Mouse (Mus musculus): ENCODE results near the gene Alkbh3. TPM values are rescaled to one million over a fixed set of nuclear protein-coding genes. Genes with fewer than 3 reads are reported as not detected.

Alkbh3 gene
- polyA plus RNA-seq, 1 experiment from 2014 or later = 64.5 TPM

DNA sequence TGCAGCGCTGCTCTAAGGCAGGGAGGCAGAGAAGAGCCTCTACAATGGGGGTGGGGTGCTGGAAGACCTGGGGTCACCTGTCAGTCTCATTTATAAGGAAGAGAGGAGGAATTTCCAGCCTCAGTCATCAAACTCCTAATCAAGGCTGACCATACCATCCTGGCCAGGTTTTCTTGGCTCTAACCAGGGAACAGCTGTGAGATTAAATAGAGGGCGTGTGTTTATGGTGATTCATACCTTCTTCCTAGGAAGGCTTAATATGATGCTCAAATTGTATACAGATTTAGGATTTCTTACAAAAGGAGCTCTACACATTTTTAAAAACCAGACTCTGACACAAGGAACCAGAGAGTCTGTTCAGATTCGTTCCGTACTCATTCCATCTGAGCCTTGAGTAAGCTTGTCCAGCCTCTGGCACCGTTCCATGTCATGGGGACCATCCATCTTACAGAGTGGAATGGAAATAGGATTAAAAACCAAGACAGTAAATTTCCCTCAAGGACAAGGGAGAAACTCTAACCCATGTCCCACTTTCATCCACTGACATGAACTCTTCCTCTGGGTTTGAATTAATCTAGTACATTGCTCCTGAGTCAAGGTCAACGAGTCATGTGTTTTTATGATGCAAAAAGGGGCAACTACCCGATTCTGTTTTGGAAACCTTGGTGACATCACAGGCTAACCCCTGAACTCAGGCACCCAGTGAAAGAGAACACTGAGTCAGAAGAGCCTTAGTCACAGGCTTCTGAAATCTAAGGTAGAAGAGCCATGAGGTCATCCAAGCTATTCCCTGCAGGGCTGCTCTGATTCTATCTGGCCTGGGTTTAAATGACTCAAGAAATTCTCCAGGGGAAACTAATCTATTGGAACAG, 31.1 kb downstream of the Alkbh3 start:
- H3K4me1 ChIP-seq (ENCODE audit: control insufficient read depth, insufficient read depth, low read length) = peaks cover 17% of the 10 kb centered on the region
- no peak overlapping the region for H3K9ac ChIP-seq (ENCODE audit: low read depth, low read length)
- 80% methylated on average over 7 of the region's 7 CpGs for WGBS
- H3K27me3 ChIP-seq (ENCODE audit: control insufficient read depth, insufficient read depth, low read length) = no peaks in the 10 kb centered on the region
- H3K36me3 ChIP-seq (ENCODE audit: control insufficient read depth, insufficient read depth, low read length) = peaks cover 29% of the 10 kb centered on the region
- H3K9me3 ChIP-seq (ENCODE audit: control insufficient read depth, low read length) = no peaks in the 10 kb centered on the region
- H3K4me3 ChIP-seq (ENCODE audit: low read length) = no peak overlapping the region
- H3K27ac ChIP-seq (ENCODE audit: low read depth, low read length) = no peak overlapping the region
- H3K4me2 ChIP-seq (replicated peaks; ENCODE audit: low read depth, low read length) = no peak overlapping the region
- ATAC-seq (ENCODE audit: low FRiP score, low TSS enrichment) = no peak

- H3K27ac ChIP-seq (ENCODE audit: low read depth, low read length) = peak overlapping the region; percentile 7; the same call in 1 of the 2 replicates
- peak overlapping the region; percentile 85 for H3K4me2 ChIP-seq (replicated peaks; ENCODE audit: low read depth, low read length)
- no peaks in the 10 kb centered on the region for H3K9me3 ChIP-seq (ENCODE audit: control insufficient read depth, low read length)
- H3K27me3 ChIP-seq (ENCODE audit: control insufficient read depth, insufficient read depth, low read length) = no peaks in the 10 kb centered on the region
- WGBS = 3% methylated on average over 31 of the region's 37 CpGs
- H3K4me1 ChIP-seq (ENCODE audit: control insufficient read depth, insufficient read depth, low read length) = peaks cover 17% of the 10 kb centered on the region
- H3K9ac ChIP-seq (ENCODE audit: low read depth, low read length) = peak overlapping the region; percentile 59
- H3K36me3 ChIP-seq (ENCODE audit: control insufficient read depth, insufficient read depth, low read length) = peaks cover 16% of the 10 kb centered on the region
- peak; percentile 80 for ATAC-seq (ENCODE audit: low FRiP score, low TSS enrichment)
- peak overlapping the region; percentile 42 for H3K4me3 ChIP-seq (ENCODE audit: low read length)
Observed at GRCm38 (mm10) chr2:93976436-93977252, 34.0 kb downstream of the Alkbh3 start.

DNA sequence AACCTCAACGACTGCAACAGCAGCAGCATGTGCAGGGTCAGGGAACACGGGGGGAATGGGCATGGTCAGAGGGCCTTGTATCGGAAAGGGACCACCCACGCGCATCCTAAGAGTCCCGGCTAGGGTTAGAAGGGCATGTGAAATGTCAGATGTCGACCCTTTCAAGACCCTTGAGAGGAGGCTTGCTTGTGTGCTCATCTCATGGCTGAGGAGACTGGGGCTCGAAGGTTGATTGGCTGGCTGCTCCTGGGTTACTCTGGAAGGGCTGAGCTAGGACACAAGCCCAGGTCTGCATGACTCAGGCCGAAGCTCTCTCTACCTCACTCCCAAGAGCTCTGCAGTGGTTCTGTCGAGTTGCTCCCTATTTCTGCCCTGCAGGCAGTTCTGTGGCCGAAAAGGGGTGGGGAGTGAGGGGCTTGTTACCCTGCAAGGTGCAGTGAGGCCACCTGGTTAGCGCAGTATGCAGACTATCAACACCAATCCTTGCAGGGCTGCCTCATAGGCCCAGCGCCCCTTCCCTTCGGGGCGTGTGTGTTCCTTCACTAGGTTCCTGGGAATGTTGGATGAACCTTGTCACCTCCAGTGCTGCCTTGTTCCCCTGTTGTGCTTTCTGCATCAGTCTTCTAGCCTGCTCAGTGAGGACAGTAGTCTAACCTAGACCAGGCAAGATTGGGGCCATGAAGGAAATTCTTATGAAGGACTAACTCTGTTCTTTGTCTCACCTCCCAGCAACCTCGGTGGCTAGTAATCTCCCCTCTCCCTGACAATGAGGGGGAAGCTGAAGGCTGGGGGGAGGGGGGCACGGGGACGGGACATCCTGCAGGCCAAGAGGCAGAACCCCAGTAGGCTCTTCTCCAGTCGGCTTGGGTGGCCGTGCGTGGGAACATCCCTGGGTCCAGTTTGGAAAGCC, 34.8 kb downstream of the Alkbh3 start:
- 23% methylated on average over 21 of the region's 21 CpGs for WGBS

DNA sequence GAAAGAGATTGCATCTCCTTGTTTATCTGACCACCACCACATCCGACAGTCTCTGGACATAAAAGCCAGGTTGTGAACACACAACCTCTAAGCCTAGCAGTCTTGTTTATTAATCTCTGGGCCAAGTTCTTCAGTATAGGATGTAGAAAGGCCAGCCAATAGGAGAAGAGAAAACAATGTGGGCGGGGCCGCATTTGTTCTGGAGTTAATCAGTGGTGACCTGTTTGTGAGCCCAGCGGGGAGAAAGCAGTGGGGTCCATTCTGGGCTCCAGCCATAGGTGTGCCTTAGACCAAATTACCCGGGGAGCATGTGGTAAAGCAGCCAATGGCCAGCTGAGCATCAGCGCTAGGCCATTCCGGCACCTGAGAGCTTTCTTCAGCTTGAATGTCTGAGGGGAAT, 35.6 kb downstream of the Alkbh3 start:
- Histone ChIP-seq H3K4me3 (ENCODE audit: low read length) (no peak overlapping the region), H3K27me3 (ENCODE audit: control insufficient read depth, insufficient read depth, low read length) (no peaks in the 10 kb centered on the region), H3K36me3 (ENCODE audit: control insufficient read depth, insufficient read depth, low read length) (peaks cover under 1% of the 10 kb centered on the region; the same call in 1 of the 2 replicates), H3K4me2 (replicated peaks; ENCODE audit: low read depth, low read length) (no peak overlapping the region), H3K4me1 (ENCODE audit: control insufficient read depth, insufficient read depth, low read length) (peaks cover 17% of the 10 kb centered on the region), H3K9me3 (ENCODE audit: control insufficient read depth, low read length) (no peaks in the 10 kb centered on the region), H3K9ac (ENCODE audit: low read depth, low read length) (no peak overlapping the region), H3K27ac (ENCODE audit: low read depth, low read length) (no peak overlapping the region)
- no peak for ATAC-seq (ENCODE audit: low FRiP score, low TSS enrichment)
- 56% methylated on average over 7 of the region's 7 CpGs for WGBS

More for the DNA sequence above, 34.8 kb downstream of the Alkbh3 start:
- ATAC-seq (ENCODE audit: low FRiP score, low TSS enrichment) = no peak; the same call in none of the 2 replicates
- Histone ChIP-seq H3K27me3 (ENCODE audit: control insufficient read depth, insufficient read depth, low read length) (no peaks in the 10 kb centered on the region), H3K36me3 (ENCODE audit: control insufficient read depth, insufficient read depth, low read length) (peaks cover 7% of the 10 kb centered on the region), H3K9me3 (ENCODE audit: control insufficient read depth, low read length) (no peaks in the 10 kb centered on the region), H3K9ac (ENCODE audit: low read depth, low read length) (peak overlapping the region; percentile 59), H3K27ac (ENCODE audit: low read depth, low read length) (no peak overlapping the region; the same call in 1 of the 2 replicates), H3K4me2 (replicated peaks; ENCODE audit: low read depth, low read length) (peak overlapping the region; percentile 85), H3K4me1 (ENCODE audit: control insufficient read depth, insufficient read depth, low read length) (peaks cover 17% of the 10 kb centered on the region), H3K4me3 (ENCODE audit: low read length) (peak overlapping the region; percentile 42)

- H3K27me3 ChIP-seq (ENCODE audit: control insufficient read depth, insufficient read depth, low read length) = no peaks in the 10 kb centered on the region
- no peaks in the 10 kb centered on the region for H3K36me3 ChIP-seq (ENCODE audit: control insufficient read depth, insufficient read depth, low read length)
- H3K4me1 ChIP-seq (ENCODE audit: control insufficient read depth, insufficient read depth, low read length) = peaks cover 10% of the 10 kb centered on the region
- H3K9ac ChIP-seq (ENCODE audit: low read depth, low read length) = no peak overlapping the region
- WGBS = 78% methylated on average over 3 of the region's 3 CpGs
- no peak overlapping the region for H3K4me2 ChIP-seq (replicated peaks; ENCODE audit: low read depth, low read length)
- H3K9me3 ChIP-seq (ENCODE audit: control insufficient read depth, low read length) = no peaks in the 10 kb centered on the region
- ATAC-seq (ENCODE audit: low FRiP score, low TSS enrichment) = no peak
- H3K4me3 ChIP-seq (ENCODE audit: low read length) = no peak overlapping the region
- H3K27ac ChIP-seq (ENCODE audit: low read depth, low read length) = no peak overlapping the region
Observed at GRCm38 (mm10) chr2:93971647-93972046, 39.0 kb downstream of the Alkbh3 start.

DNA sequence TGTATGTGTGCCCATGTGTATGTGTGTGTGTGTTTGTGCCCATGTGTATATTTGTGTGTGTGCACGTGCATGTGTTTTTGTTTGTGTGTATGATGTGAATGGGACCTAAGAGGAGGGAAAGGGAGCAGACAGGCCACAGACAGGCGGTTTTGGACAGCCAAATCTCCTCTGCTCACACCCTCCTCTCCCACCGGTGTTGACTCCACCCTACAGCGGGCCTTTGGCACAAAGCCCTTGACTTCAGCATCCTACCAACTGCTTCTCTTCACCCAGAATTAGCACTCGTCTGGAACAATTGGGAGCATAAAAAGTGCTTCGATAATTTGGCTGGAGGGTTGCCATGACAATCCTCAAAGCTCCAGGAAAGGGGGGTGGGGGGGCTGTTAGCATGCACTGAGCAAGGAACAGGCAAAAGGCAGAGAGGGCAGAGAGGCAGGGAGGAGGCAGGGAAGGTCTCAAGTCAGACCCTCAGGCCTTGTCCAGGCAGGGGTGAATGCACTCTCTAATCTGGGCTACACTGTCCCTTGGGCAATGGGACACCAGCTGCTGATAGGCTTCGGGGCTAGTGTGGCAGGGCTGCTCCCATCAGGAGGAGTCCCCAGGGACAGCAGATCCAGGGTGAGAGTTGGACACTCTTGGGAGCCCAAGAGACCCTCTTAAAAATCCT, 46.0 kb downstream of the Alkbh3 start:
- no peak for ATAC-seq (ENCODE audit: low FRiP score, low TSS enrichment)
- Histone ChIP-seq H3K4me2 (replicated peaks; ENCODE audit: low read depth, low read length) (no peak overlapping the region), H3K4me1 (ENCODE audit: control insufficient read depth, insufficient read depth, low read length) (no peaks in the 10 kb centered on the region), H3K4me3 (ENCODE audit: low read length) (no peak overlapping the region), H3K36me3 (ENCODE audit: control insufficient read depth, insufficient read depth, low read length) (no peaks in the 10 kb centered on the region), H3K27me3 (ENCODE audit: control insufficient read depth, insufficient read depth, low read length) (no peaks in the 10 kb centered on the region), H3K27ac (ENCODE audit: low read depth, low read length) (no peak overlapping the region), H3K9me3 (ENCODE audit: control insufficient read depth, low read length) (no peaks in the 10 kb centered on the region), H3K9ac (ENCODE audit: low read depth, low read length) (no peak overlapping the region)
- 57% methylated on average over 7 of the region's 7 CpGs for WGBS

GRCm38 (mm10) chr2:93963802-93964201, 46.8 kb downstream of the Alkbh3 start:
- 50% methylated on average over 1 of the region's 1 CpGs for WGBS
- Histone ChIP-seq H3K9ac (ENCODE audit: low read depth, low read length) (no peak overlapping the region), H3K27ac (ENCODE audit: low read depth, low read length) (no peak overlapping the region), H3K36me3 (ENCODE audit: control insufficient read depth, insufficient read depth, low read length) (no peaks in the 10 kb centered on the region), H3K4me3 (ENCODE audit: low read length) (no peak overlapping the region), H3K4me1 (ENCODE audit: control insufficient read depth, insufficient read depth, low read length) (no peaks in the 10 kb centered on the region), H3K4me2 (replicated peaks; ENCODE audit: low read depth, low read length) (no peak overlapping the region), H3K27me3 (ENCODE audit: control insufficient read depth, insufficient read depth, low read length) (no peaks in the 10 kb centered on the region), H3K9me3 (ENCODE audit: control insufficient read depth, low read length) (no peaks in the 10 kb centered on the region)
- no peak for ATAC-seq (ENCODE audit: low FRiP score, low TSS enrichment)

- no peaks in the 10 kb centered on the region for H3K36me3 ChIP-seq (ENCODE audit: control insufficient read depth, insufficient read depth, low read length)
- peaks cover 16% of the 10 kb centered on the region for H3K27me3 ChIP-seq (ENCODE audit: control insufficient read depth, insufficient read depth, low read length)
- H3K9me3 ChIP-seq (ENCODE audit: control insufficient read depth, low read length) = no peaks in the 10 kb centered on the region
- H3K4me1 ChIP-seq (ENCODE audit: control insufficient read depth, insufficient read depth, low read length) = no peaks in the 10 kb centered on the region
- no peak overlapping the region for H3K27ac ChIP-seq (ENCODE audit: low read depth, low read length)
- 66% methylated on average over 8 of the region's 8 CpGs for WGBS
- no peak overlapping the region for H3K9ac ChIP-seq (ENCODE audit: low read depth, low read length)
- no peak overlapping the region for H3K4me3 ChIP-seq (ENCODE audit: low read length)
- no peak overlapping the region for H3K4me2 ChIP-seq (replicated peaks; ENCODE audit: low read depth, low read length)
- no peak for ATAC-seq (ENCODE audit: low FRiP score, low TSS enrichment)
Observed at GRCm38 (mm10) chr2:93961716-93962115, 48.9 kb downstream of the Alkbh3 start.

Measured in kidney, embryonic 14.5 days (tissue).